In genomic region chr11:84780143-84780870, GRCm38 (mm10) we compare ENCODE assay signal across 10 mouse cellular contexts. TPM values are rescaled to one million over a fixed set of nuclear protein-coding genes. Genes with fewer than 3 reads are reported as not detected.
DNase-seq lines count a peak whose midpoint lies in the region; ATAC-seq lines count a peak whose summit lies in the region.
"Had no signal": no experiment of that assay in that cellular context is flagged by ENCODE, and none has a peak within 500 bp of the region (broad histone marks: within the 10 kb centered on the region; RNA-seq: fewer than 3 reads in every experiment).

No protein-coding gene starts in this region.

- H3K36me3 ChIP-seq in limb, embryonic 10.5 days: no peaks in the 10 kb centered on the region

- peak overlapping the region; percentile 76 for H3K27ac ChIP-seq in limb, embryonic 10.5 days

- H3K27me3 ChIP-seq in limb, embryonic 10.5 days (ENCODE audit: low read depth, poor library complexity, severe bottlenecking): peaks cover 64% of the 10 kb centered on the region

- ATAC-seq in activated CD4-positive, CD25-positive, alpha-beta regulatory T cell, adult 4 months: no peak
- ATAC-seq: inflammation-experienced regulatory T-cells, adult 6 months had no signal

- peak overlapping the region; percentile 36 for H3K4me3 ChIP-seq in limb, embryonic 10.5 days

- no peaks in the 10 kb centered on the region for H3K9me3 ChIP-seq in limb, embryonic 10.5 days (replicated peaks)

- H3K4me1 ChIP-seq in limb, embryonic 10.5 days: peaks cover 48% of the 10 kb centered on the region

- peak; percentile 32 for DNase-seq in embryo, embryonic 11 days
- no peak for DNase-seq in embryo, embryonic 10.5 days (ENCODE audit: low spot score)
- DNase-seq in right cerebral cortex, postnatal 4 days: peak; percentile 25
- no peak for DNase-seq in right cerebral cortex, postnatal 14 days
- DNase-seq in limb, embryonic 10.5 days (ENCODE audit: low spot score): peak; percentile 48
- DNase-seq in cerebellum, adult 18-20 months: no peak
- no peak for DNase-seq in MN1 (ENCODE audit: low spot score)
- DNase-seq: gastrocnemius, postnatal 25 days had no signal

- WGBS in limb, embryonic 10.5 days: 2% methylated on average over 19 of the region's 19 CpGs

RNA-seq across cellular contexts. Expression of gene Mrm1, which starts 39.0 kb away (rescaled TPM):
- 8.3 and 9.4 TPM in 2 replicates for polyA plus RNA-seq in limb, embryonic 10.5 days (2016; fragmentation: Nextera tagmentation; extraction: Ambion mirVana)
- 1 to 10 TPM; 7.5 to 7.6 TPM for polyA plus RNA-seq in activated CD4-positive, CD25-positive, alpha-beta regulatory T cell, adult 4 months (2017; shearing (Covaris generic))

RNA-seq across cellular contexts. Expression of gene Dhrs11, which starts 48.5 kb away (rescaled TPM):
- polyA plus RNA-seq in limb, embryonic 10.5 days (2016; fragmentation: Nextera tagmentation; extraction: Ambion mirVana): 12.6 and 14.2 TPM in 2 replicates
- 1 to 10 TPM; 9.0 to 9.1 TPM for polyA plus RNA-seq in activated CD4-positive, CD25-positive, alpha-beta regulatory T cell, adult 4 months (2017; shearing (Covaris generic))

Comparison
In these comparisons a context has a peak if more than half of its experiments do, and no peak if none do; other contexts are left out.
1. DNase-seq: peak in embryo, embryonic 11 days (single experiment), right cerebral cortex, postnatal 4 days (single experiment) and limb, embryonic 10.5 days (single experiment); none in embryo, embryonic 10.5 days (single experiment), right cerebral cortex, postnatal 14 days (single experiment), cerebellum, adult 18-20 months (0 of 2) and MN1 (single experiment).